Mouse (Mus musculus): ENCODE measurements at regions not wholly inside any gene's neighbourhood (a gene's known extent, or its start where the extent isn't known, plus 50 kb on each side); places are given as distances from the start of the nearest gene placed in this dataset.

DNA sequence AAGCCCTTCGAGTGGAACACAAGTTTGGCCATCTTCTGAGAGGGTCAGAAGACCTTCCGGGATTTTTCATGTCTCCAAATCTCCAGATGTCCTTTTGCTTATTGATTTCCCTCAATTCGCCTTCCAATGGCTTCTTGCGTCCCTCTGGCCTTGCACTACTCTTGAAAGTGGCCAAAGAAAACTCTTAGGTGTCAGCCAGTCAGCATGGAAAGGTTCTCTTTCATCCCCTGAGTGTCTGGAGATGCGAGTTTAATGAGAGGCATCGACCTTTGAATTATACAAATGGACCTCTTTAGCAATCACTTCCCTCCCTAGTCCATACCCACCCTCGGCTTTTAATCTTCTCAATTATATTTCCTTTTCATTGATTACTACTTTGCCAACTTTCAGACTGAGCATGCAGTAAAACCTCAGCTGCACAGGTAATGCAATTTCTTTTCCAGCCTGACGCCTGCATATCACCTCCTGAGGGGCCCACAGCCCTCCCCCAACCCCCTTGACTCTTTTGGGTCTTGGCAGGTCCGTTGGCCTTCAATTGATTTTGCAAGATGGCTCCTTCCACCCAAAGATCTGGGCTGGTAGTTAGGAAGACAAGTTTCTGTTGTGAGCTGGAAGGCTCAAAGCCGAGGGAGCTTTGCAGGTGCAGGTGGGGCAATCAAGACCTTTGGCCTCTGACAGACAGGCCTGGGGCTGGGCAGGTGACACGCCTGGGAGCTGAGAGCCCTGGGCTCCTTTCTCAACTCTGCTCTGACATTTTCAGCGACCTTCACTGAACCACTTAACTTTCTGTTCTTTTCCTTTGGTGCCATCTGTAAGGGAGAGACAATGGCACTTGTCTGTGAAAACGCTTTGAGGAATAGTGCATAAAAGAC is 461.8 kb downstream of the Ccdc171 start:
- DNase-seq (ENCODE audit: low spot score) = no peak

DNA sequence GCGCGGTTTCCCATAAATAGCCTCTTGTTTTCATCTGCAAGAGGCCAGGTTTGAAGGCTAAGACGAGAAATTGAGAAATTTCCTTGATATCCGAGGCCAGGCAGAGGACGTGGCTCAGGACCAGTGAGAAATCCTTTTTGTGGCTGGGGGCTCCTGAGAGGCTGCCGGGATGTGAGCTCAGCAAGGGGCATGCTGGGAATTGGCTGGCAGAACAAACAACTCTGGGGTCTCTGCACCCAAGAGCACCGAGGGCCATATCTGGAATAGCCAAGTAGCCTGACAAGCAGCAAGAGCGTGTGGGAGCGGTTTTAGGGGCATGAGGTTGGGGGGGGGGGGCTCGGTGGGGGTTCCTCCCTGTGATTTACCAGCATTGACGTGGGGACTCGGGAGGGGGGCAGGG is 462.5 kb downstream of the Ccdc171 start:
- DNase-seq (ENCODE audit: low spot score) = no peak

DNA sequence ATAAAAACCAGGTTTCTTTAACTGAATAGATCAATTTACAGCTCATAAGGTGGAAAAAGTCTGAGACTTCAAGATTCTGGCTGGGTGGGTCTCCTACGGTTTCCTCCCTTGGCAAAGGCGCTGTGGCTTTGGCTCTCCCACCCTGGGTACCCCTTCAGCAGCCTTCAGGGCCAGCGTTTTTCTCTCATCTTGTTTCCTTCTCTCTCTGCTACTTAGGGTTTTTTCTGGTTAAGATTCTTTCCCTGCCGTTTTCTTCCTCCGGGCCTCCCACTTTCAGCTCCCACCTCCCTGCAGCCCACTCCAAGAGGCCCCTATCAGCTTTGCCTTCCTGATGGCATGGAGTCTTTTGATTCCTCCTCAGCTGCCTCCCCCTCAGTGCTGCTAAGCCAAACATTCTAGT is 463.0 kb downstream of the Ccdc171 start:
- no peak for DNase-seq (ENCODE audit: low spot score)

DNA sequence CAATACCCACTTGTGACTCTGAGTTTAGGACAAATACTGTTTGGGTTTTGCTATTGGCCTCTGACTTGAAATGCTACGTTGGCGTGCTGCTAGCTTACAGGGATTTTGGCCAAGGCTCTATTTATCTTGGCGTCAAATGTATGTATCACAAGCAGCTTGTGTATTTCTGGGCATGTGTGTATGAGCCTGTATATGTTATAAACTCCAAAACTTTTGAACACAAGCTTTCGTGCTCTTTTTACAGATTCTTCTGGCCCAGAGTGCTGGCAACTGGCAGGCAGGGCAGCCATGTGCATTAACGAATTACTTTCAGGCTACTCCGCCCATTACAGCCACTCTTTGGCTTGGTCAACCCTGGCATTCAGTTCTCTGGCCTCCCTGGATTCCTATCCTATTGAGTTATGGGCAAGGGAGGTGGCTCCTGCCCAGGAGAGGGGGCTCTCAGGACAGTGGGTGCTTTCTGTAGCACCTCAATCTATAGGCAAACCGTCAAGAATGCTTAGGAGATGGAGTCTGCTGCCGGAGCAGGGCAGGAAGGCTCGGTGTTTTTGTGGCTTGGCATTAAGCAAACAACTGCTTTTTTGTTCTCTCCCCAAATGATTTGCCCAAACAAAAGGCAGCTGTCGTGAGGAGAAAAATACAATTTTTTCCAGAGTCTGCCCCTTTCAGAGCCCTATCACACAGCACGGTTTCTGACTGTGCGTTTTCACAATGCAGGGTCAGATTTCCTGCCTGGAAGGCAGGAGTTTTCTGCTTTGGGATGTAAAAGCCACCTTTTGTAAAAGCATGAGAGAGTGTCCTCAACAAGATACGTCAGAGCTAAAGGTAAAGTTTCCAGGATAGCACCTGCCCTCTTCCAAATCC is 465.0 kb downstream of the Ccdc171 start:
- DNase-seq (ENCODE audit: low spot score) = no peak

DNA sequence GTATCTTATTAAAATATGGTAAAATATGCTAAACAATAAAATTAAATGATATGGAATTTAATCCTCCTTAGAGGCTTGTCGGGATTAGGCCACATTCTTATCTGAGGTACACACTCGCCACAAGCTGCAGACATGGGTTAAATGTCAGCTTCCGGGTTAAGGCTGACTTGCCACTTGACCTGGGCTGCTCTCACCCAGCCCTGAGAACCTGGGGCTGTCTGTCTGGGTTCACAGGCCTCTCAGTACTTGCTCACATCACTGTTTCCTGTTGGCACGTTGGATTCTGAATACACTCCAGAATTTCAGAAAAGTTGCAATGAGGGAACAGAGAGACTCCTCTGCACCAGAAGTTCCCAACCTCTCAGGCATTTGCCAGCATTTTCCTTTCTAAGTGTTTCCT is 465.9 kb downstream of the Ccdc171 start:
- no peak for DNase-seq (ENCODE audit: low spot score)

DNA sequence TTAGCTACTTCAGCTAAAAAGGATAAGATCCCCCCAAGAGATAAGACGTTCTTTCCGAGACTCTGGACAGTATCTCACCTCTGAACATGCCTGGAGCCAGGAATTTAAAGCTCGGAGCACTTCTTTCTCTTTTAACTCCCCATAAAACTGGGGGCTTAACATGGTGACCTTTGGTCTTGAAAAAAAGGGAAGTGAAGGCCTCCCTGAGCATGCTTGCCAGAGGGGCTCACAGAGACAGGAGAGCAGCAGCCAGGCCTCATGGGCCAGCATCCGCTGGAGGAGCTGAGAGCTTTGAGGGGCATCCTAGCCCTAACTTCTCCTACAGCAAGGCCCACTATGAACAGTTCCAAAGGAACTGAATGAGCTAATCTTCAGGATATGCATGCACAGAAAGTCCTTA is 471.7 kb downstream of the Ccdc171 start:
- DNase-seq (ENCODE audit: low spot score) = no peak

DNA sequence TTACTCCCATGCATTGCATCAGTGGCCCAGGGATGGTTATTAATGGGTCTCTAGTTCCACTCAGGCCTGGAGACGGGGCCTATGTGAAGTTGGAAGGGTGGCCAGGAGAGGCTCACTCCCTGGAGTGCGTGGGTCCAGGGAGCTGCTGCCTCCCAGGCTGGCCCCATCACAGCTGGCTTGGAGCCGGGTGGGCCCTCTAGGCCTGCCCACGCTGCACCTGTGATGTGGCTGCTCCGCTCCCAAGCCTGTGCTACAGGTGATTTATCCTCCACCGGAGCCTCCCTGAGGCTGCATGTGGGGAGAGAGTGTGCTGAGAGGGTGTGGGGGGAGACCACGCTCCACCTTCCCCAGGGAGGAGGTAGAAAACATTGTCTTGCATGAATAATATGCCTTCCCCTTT is 476.3 kb downstream of the Ccdc171 start:
- DNase-seq (ENCODE audit: low spot score) = no peak

DNA sequence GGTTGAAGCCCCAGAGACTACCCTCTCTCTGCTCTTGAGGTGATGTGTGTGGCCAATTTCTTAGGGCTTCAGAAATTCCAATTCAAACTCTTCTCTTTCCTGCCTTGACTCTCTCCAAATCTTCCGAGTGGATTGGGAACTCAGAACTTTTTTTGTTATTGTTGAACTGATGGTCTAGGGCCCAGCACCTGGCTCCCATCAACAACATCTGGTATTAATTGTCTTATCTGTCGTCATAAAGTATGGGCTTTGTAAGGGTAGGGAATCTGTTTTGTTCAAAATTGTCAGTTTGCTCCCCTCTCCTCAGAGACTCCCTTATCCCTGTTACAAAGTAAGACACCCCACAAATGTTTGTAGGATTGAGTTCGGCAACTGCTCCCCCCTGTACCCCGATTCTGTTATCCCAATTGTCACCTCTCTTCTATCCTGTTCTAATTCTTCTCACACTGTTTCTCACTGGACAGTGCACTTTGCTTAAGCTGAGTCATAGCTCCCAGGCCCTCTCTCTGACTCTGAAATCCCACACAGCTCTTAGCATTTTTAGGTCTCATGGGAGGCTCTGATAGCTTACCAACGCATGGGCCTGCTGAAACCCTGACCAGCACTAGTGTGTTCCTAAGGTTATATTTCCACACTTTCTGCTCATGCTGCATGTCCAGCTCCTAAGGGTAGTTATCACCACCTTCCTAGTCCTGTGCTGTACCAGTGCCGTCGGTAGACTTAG is 478.9 kb downstream of the Ccdc171 start:
- no peak for DNase-seq (ENCODE audit: low spot score)

DNA sequence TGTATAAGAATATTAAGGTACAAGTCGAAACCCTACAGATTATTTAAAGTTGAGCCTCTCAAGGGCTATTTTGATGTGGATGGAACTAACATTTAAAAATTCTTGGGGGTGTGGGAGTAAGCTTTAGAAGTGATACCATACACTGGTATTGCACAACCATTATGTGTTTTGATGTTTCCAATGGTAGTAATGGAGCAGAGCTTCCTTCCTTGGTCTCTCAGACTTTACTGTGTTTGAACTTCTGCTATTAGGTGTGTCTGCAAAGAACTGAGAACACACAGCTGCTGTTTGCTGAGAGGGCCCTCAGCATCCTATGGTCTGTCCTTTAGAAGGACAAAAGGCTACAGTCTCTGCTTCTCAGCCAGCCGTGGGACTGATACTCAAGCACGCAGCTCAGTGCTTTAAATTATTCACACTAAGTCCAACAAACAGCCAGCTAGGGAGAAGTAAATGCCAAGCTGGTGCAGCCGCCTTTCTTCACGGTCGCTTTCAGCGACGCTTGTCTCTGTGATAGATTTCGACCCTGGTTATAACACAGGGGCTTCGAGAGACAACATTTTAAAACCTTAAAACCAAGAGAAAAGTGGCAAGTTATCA is 479.5 kb downstream of the Ccdc171 start:
- no peak for DNase-seq (ENCODE audit: low spot score)

DNA sequence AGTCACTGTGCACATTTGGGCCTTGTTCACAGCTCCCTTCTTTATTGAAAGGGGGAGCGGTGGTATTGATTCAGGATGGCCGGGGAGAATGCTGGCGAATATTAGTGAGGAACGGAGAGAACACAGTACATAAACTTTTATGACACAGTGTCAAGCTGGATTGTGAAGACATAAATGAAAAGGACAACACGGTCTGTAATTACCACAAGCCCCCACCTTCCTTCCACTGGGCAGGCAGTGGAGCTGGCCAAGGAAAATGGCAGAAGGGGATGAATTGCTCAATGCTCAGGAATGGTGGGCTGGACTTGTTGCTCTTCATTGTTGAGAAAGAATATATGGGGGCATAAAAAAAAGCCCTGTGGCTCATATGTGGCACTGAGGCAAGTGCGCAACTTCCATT is 486.6 kb downstream of the Ccdc171 start:
- DNase-seq (ENCODE audit: low spot score) = no peak

DNA sequence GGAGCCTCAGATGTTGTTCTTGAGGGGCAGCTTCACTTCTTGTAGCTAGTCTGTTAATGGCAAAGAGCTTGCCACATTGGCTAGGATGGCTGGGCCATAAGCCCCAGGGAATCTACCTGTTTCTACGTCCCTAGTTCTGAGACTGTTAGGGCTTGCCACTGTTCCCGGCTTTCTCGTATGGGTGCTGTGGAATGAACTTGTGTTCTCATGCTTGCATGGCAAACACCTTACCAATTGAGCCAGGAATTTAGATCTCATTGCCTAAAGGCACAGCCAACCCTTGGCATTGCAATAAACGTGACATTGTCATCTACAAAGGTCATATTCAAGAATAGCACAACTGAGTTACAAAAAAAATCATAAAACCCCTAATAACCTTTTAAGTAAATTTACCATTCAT is 489.8 kb downstream of the Ccdc171 start:
- no peak for DNase-seq (ENCODE audit: low spot score)

DNA sequence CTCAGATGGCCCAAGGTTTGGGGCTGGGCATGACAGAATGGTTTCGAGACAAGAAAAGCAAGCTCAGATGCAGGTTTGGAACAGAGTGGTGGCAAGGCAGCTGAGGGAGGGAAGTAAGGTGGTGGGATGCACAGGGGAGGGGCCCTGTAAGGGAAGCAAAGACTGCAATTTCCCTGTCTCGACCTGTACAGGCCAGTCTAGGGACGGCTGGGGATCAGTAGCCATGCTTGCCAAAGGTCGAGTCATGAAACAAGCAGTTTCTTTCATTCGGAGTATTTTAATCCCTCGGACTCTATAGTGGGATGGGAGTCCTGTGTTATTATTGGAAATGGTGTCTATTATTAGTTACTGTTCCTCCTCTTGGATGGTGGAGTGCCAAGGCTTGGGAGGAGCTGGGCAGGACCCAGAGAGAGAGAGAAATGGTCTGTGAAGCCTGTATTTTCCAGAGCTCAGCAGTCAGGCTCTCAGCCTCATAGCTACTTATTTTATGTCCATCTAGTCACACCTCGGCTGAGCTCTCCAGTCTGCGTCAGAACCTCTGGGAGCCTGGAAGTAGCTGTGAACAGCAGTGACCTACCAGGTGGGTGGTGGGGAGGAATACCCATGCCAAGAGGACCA is 490.3 kb downstream of the Ccdc171 start:
- no peak for DNase-seq (ENCODE audit: low spot score)

DNA sequence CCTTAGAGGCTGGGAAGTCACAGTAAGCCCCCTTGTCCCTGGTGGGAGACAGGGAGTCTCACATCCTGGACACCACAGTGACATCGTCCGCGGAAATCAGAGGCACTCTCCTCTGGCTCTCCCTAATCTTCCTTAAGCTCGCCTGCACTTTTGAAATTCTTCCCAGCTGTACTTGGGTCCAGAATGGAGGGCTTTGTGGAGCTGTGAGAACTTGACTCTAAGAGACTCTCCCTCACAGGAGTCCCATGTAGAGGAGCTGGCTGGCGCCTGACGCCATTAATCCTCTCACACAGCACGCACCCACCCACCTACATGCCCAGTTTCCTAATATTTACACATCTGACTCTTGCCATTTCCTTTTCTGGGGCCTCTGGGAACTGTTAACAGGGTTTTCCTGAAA is 492.8 kb downstream of the Ccdc171 start:
- no peak for DNase-seq (ENCODE audit: low spot score)

DNA sequence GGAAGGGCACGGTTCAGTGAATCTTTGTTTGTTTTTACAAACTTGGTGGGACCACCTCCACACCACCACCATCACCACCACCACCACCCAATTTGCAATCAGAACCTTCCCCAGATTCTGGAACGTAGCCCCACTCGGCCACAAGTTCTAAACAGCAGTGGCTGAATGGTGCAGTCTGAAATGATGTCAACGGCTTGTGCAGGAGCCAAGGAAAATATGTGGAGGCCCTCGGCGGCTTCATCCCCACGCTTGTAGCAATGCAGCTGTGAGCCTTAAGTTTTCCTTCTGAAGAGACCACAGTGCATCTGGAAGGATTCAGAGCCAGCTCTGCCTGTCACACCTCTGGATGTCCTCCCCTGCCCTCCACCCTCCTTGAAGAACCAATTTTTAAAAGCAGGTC is 493.4 kb downstream of the Ccdc171 start:
- no peak for DNase-seq (ENCODE audit: low spot score)

DNA sequence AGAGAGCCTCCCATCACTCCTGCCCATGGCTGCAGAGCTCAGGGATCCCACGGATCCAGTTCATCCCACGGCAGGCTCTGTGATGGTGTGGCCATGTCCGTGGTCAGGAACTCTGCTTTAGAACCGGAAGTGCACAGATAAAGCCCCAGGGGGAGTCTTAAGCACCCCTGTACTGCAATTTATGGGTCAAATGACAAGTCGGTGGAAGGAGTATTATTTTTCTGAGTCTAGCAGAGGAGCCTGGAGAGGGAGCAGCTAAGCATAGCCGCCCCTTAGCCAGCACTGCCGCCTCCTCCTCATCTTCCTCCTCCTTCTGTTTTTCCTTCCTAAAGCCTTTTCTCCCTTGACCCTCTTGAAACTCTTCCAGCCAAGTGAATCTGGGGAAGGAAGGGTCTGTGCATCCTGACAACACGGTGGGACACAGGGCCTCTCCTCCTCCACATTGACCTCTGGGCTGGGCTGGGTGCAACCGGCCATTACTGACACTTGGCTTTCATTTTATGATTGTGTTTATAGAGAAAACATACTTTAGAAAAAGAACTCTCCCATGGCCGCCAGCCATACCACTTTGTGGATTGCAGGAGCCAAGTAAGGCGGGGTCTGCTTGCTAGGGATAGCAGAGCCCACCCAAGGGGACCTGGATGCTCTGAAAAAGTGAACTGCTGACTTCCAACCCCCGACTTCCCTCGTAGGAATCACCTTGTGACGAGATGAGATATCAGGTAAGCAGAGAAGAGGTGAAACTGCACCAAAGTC is 494.3 kb downstream of the Ccdc171 start:
- DNase-seq (ENCODE audit: low spot score) = no peak

DNA sequence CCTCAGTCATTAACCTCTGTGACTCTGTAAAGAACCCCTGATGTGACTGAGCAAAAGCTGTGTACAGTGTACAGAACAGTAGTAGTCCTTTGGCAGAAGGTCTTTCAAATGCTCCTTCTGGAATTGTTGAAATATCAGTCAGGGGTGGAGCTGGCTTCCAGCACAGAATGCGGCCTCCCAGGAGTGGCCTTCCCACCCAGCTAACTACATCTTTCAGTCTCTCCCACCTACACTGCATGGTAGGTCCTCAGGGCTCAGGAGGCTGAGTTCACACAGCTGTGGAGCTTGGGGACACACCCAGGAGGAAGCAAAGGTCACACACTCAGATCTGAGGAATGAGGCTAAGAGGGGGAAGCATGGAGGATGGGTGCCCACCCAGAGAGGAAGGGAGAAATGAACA is 495.3 kb downstream of the Ccdc171 start:
- no peak for DNase-seq (ENCODE audit: low spot score)

DNA sequence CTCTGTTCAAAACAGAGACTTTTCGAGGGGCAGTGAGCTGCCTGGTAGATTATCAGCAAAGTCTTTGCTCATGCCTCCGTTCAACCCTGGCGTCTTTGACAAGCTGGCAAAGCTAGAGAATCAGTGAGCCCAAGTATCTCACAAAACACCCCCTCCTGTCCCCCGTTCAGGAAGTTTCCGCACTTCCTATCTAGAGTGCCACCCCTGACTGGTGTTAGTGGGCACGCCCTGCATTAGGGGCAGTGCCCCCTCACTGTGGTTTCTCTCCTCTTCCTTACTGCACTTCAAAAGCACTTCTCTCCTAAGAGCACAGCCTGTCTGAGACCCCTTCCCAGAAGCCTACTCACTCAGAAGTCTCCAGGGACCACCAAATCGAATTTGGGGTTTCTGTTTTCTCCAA is 497.0 kb downstream of the Ccdc171 start:
- DNase-seq (ENCODE audit: low spot score) = no peak

DNA sequence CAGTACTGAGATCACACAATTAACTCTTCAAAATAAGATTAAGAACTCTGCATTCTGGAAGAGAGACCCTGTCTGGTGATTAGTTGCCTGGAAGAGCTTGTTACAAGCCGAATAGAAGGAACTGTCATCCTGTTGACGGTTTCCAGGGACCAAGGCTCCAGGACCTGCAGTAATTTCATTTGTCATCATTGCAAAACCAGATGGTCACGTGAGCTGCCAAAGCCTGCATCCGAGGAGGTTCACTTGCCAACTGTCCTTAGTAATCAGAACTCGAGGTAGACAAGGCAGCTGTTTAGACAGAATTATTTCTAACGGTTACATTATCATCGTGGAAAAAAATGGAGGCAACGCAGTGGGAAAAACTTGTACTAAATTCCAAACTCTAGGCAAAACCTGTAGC is 500.8 kb downstream of the Ccdc171 start:
- DNase-seq (ENCODE audit: low spot score) = no peak

DNA sequence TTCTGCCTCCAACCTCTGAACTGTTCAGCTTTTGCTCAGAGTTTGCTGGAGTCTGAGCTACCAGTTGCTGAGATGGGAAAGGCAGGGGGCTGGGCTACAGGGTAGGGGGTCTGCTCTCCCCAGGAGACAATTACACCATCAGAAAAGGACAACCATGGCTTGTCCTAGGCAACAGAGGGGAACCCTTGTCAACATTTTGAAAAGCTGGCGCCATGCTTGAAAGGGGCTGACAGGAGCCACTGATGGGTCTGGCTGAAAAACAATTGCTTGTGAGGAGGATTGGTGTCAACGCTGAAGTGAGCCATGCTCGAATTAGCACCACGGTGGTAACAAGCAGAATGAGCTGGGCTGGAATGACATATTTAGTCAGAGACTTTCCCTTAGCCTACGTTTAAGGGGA is 502.8 kb downstream of the Ccdc171 start:
- DNase-seq (ENCODE audit: low spot score) = no peak

DNA sequence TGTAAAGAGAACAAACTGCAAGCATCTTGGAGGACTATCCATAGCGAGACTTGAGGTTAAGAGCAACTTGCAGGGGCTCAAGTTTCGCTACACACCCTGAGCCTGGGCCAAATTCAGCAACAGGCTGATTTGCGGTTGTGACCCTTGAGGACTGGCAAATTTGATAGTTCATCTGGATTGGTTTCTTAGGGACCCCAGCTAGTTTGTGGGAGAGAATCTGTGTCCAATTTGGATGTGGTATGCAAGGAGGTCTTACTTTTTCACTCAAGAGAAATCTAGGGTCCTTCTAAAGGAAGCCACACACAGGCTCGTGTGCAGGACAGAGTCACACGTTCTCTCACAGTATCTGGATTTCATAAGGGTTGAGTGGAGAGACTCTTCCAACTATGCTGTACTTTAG is 505.6 kb downstream of the Ccdc171 start:
- no peak for DNase-seq (ENCODE audit: low spot score)

DNA sequence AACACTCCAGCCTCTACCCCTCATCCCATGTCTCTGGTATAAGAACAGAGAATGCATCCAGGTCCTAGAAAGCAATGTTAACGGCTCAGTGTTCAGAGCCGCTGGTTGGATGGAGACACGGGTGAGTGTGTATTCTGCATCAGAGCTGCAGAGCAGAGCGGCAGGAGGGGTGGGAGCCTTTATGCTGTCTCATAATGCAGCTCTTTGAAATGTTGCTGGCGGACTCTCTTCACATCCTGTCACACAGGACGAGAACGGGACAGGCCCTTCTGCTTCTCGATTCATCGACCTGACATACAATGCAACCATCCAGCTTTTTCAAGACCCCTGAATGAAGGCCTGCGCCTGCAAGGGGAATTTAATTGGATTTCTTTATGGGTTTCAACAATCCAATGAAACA is 507.2 kb downstream of the Ccdc171 start:
- DNase-seq (ENCODE audit: low spot score) = no peak

Data from left cerebral cortex, adult 11 months (tissue).